Mouse (Mus musculus) ovary, postnatal 10 days (tissue): Measurements from ENCODE around the gene Vmn2r96.
"Not testable (repeated sequence)": the region's sequence is repeated elsewhere in the genome, so short reads cannot be mapped to it uniquely, and the experiment has no call there.

ENCODE experiments used
- DNase-seq: peaks from one replicate; pipeline ENCODE4 v3.0.0; 2022; ENCODE audit warnings: low spot score

Gene Vmn2r96

DNA sequence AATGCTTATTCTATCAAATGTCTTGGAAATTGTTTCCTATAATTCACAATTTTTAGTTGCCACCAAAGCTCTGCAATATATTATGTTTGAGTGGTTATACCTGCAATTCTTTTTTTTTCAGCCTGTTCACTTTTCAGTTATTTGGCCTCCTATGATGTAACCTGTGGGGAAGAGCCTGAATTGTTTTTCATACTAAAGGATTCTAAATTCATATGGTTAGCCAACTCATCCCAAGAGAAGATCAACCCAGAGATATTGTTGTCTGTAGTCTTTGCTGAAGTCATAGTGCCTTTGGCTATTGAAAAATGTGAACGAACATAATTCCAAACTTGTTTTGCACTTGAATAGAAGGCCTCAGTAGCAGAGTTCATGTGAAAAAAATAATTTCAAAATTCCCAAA, at the start of gene Vmn2r96:
Gene Vmn2r96 (plus strand): TSS at position 301 of the 400 bp plus-strand sequence.
- DNase-seq, result not testable (repeated sequence)

DNA sequence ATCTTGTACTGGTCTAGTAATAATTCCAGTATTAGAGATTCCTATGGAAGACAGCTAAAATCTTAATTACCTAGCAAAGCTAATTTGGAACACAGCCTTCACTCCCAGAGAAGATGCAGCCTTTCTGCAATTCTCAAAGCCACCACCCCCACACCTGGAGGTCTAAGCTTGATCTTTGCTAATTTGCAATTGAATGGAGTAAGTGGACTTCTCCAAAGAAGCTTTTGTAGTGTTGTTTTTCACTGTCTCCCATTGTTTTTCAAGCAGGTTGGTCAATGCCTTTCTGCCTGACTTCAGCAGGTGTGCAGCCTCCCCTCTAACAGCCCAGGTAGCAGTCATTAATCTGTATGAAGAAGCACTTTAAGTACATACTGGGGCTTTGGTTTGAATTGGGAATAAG, 49.6 kb upstream of the Vmn2r96 start:
- DNase-seq, result no peak

DNA sequence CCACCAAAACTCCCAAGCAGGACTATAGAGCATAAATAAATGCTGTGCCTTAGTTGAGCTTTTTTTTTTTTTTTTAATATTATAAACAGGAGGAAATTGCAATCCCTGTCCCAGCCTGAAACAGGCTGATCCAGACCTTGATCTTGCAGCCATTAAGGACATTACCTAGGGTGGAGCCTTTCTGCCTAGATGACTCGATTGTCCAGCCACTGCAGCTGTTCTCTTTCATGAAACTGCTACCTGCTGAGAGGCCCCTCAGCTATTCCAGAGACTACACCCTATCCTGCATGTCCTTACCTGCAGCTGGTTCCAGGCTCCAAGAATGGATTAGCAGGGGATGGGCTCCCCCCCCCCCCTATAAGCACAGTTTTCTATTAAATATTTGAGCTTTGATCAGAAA, 49.0 kb upstream of the Vmn2r96 start:
- DNase-seq, result no peak

- not testable (repeated sequence) for DNase-seq
Measured at GRCm38 (mm10) chr17:18558212-18559158, 14.5 kb upstream of the Vmn2r96 start.

GRCm38 (mm10) chr17:18566186-18566585, 6.8 kb upstream of the Vmn2r96 start:
- not testable (repeated sequence) for DNase-seq

- not testable (repeated sequence) for DNase-seq
Measured at GRCm38 (mm10) chr17:18615151-18615550, 42.2 kb downstream of the Vmn2r96 start.

DNA sequence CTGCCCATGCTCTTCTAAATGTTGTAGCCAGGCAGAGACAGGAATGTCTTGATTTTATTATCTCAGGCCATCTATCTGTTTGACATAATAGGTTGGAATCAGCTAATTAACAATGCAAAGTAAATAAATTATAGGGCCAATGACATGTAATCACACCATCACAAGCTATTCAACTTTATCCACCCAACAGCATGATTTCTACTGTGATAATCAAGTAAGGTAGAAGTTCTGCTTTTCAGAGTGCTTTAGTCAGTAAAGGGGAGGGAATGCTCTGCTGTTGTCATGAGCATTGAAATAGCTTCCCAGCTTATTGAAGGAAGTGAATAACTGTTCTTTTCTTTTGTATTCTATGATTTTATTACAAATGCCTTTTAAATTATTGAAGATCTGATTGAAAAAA, 53.6 kb downstream of the Vmn2r96 start:
- no peak for DNase-seq
